Mouse (Mus musculus): ENCODE data around the gene Cela3b. TPM values are rescaled to one million over a fixed set of nuclear protein-coding genes. Genes with fewer than 3 reads are reported as not detected.

Gene Cela3b
- total and polyA plus RNA-seq, 2 experiments, result 0.42 to 59.5 TPM

DNA sequence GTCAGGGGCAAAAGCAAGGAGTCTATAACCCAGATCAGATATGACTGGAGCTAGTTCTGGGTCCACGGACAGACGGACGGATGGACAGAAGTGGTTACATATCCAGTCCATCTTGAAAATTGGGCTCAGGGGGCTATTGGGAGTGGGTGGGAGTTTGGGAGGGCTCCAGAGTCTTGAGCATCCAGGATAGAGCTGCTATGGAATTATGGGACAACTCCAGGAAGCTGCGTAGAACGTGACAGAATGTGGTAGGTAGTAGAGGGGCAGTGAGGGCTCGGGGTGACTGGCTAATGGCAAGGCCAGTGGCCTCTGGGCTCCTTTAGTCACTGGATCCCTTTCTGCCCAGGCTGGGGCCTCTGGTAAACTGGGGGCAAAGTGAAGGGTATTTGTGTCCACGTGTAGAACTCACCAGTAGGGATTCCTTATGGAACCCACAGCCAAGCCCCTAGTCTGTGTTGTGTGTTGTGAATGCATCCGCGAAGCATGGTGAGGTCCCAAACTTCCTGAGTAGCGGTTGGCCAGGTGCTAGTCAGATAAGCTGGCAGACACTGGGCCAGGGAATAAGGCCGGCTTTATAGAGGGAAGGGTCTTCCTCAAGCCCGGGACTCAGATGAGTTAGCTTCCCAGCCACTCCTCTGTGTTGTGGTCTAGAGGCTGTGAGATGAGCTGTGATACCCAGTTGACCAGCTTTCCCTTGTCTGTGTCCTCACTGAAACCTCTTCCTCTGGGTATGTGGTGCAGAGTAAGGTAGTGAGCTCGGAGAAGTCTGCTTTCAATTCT, 45.1 kb upstream of the Cela3b start:
- Histone ChIP-seq H3K27ac (replicated peaks; ENCODE audit: insufficient read depth, low read depth, low read length) (no peak overlapping the region), H3K36me3 (ENCODE audit: control insufficient read depth, insufficient read depth, low read length) (no peaks in the 10 kb centered on the region), H3K4me3 (ENCODE audit: insufficient read depth, low read depth, low read length) (no peak overlapping the region), H3K9ac (ENCODE audit: low read depth, low read length) (no peak overlapping the region), H3K4me1 (ENCODE audit: control insufficient read depth, insufficient read depth, low read length) (peaks cover 7% of the 10 kb centered on the region; the same call in 1 of the 2 replicates), H3K27me3 (ENCODE audit: control insufficient read depth, insufficient read depth, low read length) (no peaks in the 10 kb centered on the region), H3K79me2 (ENCODE audit: control insufficient read depth, insufficient read depth, low read length) (peaks cover 4% of the 10 kb centered on the region; the same call in 1 of the 2 replicates)
- no peak for DNase-seq (ENCODE audit: extremely low read depth, low read depth, low spot score)
- WGBS, result 77% methylated on average over 13 of the region's 13 CpGs
- TF ChIP-seq POLR2A (IDR thresholded peaks at IDR 0.05; ENCODE audit: extremely low read depth, insufficient read depth, low read length) (no peak), CTCF (IDR thresholded peaks at IDR 0.05; ENCODE audit: low read depth, low read length) (no peak)

DNA sequence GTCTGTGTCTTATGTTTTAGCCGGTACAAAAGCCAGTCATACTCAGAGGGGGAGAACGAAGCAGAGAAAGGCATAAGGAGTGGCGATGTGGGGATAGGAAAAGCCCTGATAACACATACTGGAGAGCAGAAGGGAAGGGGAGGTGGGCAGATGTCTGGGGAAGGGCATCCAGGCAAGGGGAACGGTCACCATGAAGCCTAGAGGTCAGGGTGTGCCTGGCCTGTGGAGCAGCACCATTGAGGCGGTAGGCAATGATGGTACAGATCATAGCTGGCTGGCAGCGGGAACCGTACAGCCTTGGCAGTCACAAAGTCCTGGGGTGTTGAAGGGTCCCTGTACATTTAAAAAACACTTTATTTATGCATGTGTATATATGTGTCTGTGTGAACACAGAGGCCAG, 44.4 kb upstream of the Cela3b start:
- Histone ChIP-seq H3K4me3 (ENCODE audit: insufficient read depth, low read depth, low read length) (no peak overlapping the region), H3K27me3 (ENCODE audit: control insufficient read depth, insufficient read depth, low read length) (no peaks in the 10 kb centered on the region), H3K27ac (replicated peaks; ENCODE audit: insufficient read depth, low read depth, low read length) (no peak overlapping the region), H3K36me3 (ENCODE audit: control insufficient read depth, insufficient read depth, low read length) (no peaks in the 10 kb centered on the region), H3K4me1 (ENCODE audit: control insufficient read depth, insufficient read depth, low read length) (peaks cover 5% of the 10 kb centered on the region; the same call in 1 of the 2 replicates), H3K9ac (ENCODE audit: low read depth, low read length) (no peak overlapping the region), H3K79me2 (ENCODE audit: control insufficient read depth, insufficient read depth, low read length) (peaks cover 4% of the 10 kb centered on the region; the same call in 1 of the 2 replicates)
- TF ChIP-seq CTCF (IDR thresholded peaks at IDR 0.05; ENCODE audit: low read depth, low read length), result no peak
- TF ChIP-seq POLR2A (IDR thresholded peaks at IDR 0.05; ENCODE audit: extremely low read depth, insufficient read depth, low read length), result no peak
- no peak for DNase-seq (ENCODE audit: extremely low read depth, low read depth, low spot score)
- WGBS, result 91% methylated on average over 7 of the region's 7 CpGs

- Histone ChIP-seq H3K36me3 (ENCODE audit: control insufficient read depth, insufficient read depth, low read length) (no peaks in the 10 kb centered on the region), H3K4me3 (ENCODE audit: insufficient read depth, low read depth, low read length) (no peak overlapping the region), H3K9ac (ENCODE audit: low read depth, low read length) (no peak overlapping the region; the same call in 1 of the 2 replicates), H3K27me3 (ENCODE audit: control insufficient read depth, insufficient read depth, low read length) (no peaks in the 10 kb centered on the region), H3K79me2 (ENCODE audit: control insufficient read depth, insufficient read depth, low read length) (peaks cover 4% of the 10 kb centered on the region; the same call in 1 of the 2 replicates), H3K27ac (replicated peaks; ENCODE audit: insufficient read depth, low read depth, low read length) (no peak overlapping the region; the same call in 1 of the 2 replicates), H3K4me1 (ENCODE audit: control insufficient read depth, insufficient read depth, low read length) (0 out of 2 replicates have a peak, but pooled peaks cover 3% of the 10 kb centered on the region)
- TF ChIP-seq CTCF (IDR thresholded peaks at IDR 0.05; ENCODE audit: low read depth, low read length) (no peak), POLR2A (IDR thresholded peaks at IDR 0.05; ENCODE audit: extremely low read depth, insufficient read depth, low read length) (no peak)
- DNase-seq (ENCODE audit: extremely low read depth, low read depth, low spot score), result no peak
- WGBS, result 69% methylated on average over 18 of the region's 18 CpGs
Measured at GRCm38 (mm10) chr4:137473701-137474388, 43.5 kb upstream of the Cela3b start.

- DNase-seq (ENCODE audit: extremely low read depth, low read depth, low spot score), result no peak
Measured at GRCm38 (mm10) chr4:137473240-137473639, 42.9 kb upstream of the Cela3b start.

GRCm38 (mm10) chr4:137471326-137471725, 41.0 kb upstream of the Cela3b start:
- no peak for DNase-seq (ENCODE audit: extremely low read depth, low read depth, low spot score)
- Histone ChIP-seq H3K36me3 (ENCODE audit: control insufficient read depth, insufficient read depth, low read length) (no peaks in the 10 kb centered on the region), H3K27ac (replicated peaks; ENCODE audit: insufficient read depth, low read depth, low read length) (peak overlapping the region; percentile 22; the same call in 1 of the 2 replicates), H3K27me3 (ENCODE audit: control insufficient read depth, insufficient read depth, low read length) (no peaks in the 10 kb centered on the region), H3K4me3 (ENCODE audit: insufficient read depth, low read depth, low read length) (peak overlapping the region; percentile 31; the same call in 1 of the 2 replicates), H3K79me2 (ENCODE audit: control insufficient read depth, insufficient read depth, low read length) (peaks cover 4% of the 10 kb centered on the region; the same call in 1 of the 2 replicates), H3K4me1 (ENCODE audit: control insufficient read depth, insufficient read depth, low read length) (0 out of 2 replicates have a peak, but pooled peaks cover 3% of the 10 kb centered on the region), H3K9ac (ENCODE audit: low read depth, low read length) (no peak overlapping the region)
- TF ChIP-seq CTCF (IDR thresholded peaks at IDR 0.05; ENCODE audit: low read depth, low read length), result no peak
- no peak for TF ChIP-seq POLR2A (IDR thresholded peaks at IDR 0.05; ENCODE audit: extremely low read depth, insufficient read depth, low read length)
- WGBS, result 77% methylated on average over 8 of the region's 8 CpGs

More at GRCm38 (mm10) chr4:137473240-137473639, 42.9 kb upstream of the Cela3b start:
- no peak overlapping the region; the same call in 1 of the 2 replicates for H3K27ac ChIP-seq (replicated peaks; ENCODE audit: insufficient read depth, low read depth, low read length)
- 84% methylated on average over 8 of the region's 8 CpGs for WGBS
- no peaks in the 10 kb centered on the region for H3K27me3 ChIP-seq (ENCODE audit: control insufficient read depth, insufficient read depth, low read length)
- H3K4me1 ChIP-seq (ENCODE audit: control insufficient read depth, insufficient read depth, low read length), result 0 out of 2 replicates have a peak, but pooled peaks cover 3% of the 10 kb centered on the region
- TF ChIP-seq CTCF (IDR thresholded peaks at IDR 0.05; ENCODE audit: low read depth, low read length), result no peak
- TF ChIP-seq POLR2A (IDR thresholded peaks at IDR 0.05; ENCODE audit: extremely low read depth, insufficient read depth, low read length), result no peak
- no peak overlapping the region for H3K9ac ChIP-seq (ENCODE audit: low read depth, low read length)
- H3K4me3 ChIP-seq (ENCODE audit: insufficient read depth, low read depth, low read length), result no peak overlapping the region
- H3K36me3 ChIP-seq (ENCODE audit: control insufficient read depth, insufficient read depth, low read length), result no peaks in the 10 kb centered on the region
- peaks cover 4% of the 10 kb centered on the region; the same call in 1 of the 2 replicates for H3K79me2 ChIP-seq (ENCODE audit: control insufficient read depth, insufficient read depth, low read length)

Measured in liver, adult 2 months (tissue).